Mouse (Mus musculus) kidney, adult 11 months (tissue): ENCODE data around the gene Polg2.
"Not testable (repeated sequence)": the region's sequence is repeated elsewhere in the genome, so short reads cannot be mapped to it uniquely, and the experiment has no call there.

ENCODE experiments used
- DNase-seq: peaks from one replicate; pipeline ENCODE4 v3.0.0; 2022

Gene Polg2

GRCm38 (mm10) chr11:106779388-106780088, at the start of gene Polg2:
TSS of gene Polg2 (minus strand) at chr11:106779537.
- peak; percentile 94 for DNase-seq

GRCm38 (mm10) chr11:106828079-106828478, 48.7 kb upstream of the Polg2 start:
- no peak for DNase-seq

- no peak for DNase-seq
These were observed 45.1 kb upstream of the Polg2 start for GRCm38 (mm10) chr11:106824403-106824802.

GRCm38 (mm10) chr11:106823741-106824140, 44.4 kb upstream of the Polg2 start:
- DNase-seq = no peak

DNA sequence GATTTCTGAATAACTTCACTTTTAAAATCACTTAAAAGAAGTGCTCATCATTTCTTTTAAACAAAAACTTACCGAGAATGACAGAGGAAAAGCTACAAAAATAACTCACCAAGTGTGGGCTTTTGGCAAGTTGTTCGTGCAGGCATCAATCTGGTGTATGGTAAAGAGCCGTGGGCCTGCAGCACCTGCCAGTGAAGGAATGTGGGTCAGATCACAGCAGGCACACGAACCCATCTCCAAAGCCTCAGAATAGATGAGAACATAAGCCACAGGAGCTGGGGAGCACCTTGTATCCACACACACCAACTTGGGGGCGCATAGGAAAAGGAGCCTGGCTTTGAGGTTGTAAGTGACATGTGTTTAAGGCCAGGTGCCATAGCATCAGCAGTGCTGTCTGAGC, 43.6 kb upstream of the Polg2 start:
- DNase-seq = no peak

DNA sequence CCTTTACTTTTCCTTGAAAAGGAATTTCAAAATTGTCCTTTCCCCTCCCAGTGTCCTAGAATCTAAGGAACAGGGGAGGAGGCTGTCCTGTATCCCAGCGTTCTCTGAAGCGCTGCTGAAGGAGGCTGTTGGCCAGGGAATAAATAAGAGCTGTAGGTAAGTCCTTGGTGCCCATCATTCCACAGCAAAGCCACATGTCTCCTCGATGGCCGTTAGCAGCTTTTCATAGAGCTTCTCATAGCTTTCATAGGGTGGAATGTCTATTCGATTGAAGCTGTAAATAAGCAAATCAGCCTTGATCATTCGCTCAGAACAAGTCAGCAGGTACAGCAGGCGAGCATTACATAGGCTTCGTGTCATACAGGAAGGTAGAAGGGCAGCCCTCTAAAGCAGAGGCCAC, 43.2 kb upstream of the Polg2 start:
- no peak for DNase-seq

GRCm38 (mm10) chr11:106821397-106821796, 42.1 kb upstream of the Polg2 start:
- DNase-seq = no peak

DNA sequence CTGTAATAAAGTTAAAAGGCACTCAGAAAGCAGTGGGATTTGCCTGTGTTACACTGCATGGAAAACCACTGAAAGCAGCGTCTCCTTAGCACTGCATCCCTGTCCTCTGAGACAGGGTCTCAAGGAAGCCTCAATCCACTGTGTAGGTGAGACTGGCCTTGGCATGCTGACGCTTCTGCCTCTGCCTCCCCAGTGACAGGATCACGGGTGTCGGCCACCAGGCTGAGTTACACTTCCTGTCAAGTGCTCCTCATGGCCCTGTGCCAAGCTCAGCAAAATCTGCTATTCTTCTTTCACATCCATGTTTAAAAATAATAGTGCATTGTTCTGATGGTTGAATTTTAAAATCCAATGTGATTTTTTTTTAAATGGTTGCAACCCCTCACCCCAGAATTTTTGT, 41.6 kb upstream of the Polg2 start:
- peak; percentile 65 for DNase-seq

DNA sequence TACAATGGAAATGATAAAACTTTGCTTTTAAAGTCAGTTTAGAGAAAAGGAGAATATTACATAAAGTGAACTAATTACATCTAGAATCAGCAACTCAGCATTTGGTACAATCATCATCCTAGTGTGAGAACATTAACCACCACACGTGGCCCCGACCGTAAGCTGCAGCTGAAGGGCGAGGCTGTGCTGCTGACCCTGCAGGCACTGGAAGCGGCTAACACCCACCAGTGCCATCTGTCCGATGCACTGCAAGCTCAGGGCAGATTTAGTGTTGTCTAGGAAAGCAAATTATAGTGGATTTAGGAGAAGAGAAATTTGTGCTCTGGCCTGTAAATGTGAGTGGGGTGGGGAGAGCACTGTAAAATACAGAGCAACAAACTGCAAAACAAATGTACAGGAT, 40.9 kb upstream of the Polg2 start:
- peak; percentile 20 for DNase-seq

DNA sequence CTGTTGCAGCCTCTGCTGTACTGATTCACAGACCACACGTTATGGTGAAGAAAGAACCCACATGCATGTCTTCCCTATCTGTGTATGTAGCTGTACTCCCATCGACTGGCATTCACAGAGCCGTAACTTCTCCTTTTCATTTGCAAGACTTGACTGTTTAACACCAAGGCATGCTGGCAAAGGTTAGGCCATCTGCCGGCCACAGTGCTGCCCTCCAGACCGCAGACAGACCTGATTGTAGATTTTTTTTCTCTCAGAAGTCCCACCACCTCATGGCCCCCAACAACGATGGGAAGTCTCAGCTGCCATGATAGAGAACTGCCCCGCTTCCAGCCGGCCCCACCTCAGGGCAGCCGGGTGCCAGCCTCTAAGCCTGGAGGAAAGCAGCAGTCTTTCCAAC, 40.3 kb upstream of the Polg2 start:
- no peak for DNase-seq

GRCm38 (mm10) chr11:106818341-106818740, 39.0 kb upstream of the Polg2 start:
- peak; percentile 33 for DNase-seq

GRCm38 (mm10) chr11:106817808-106818207, 38.5 kb upstream of the Polg2 start:
- DNase-seq = no peak

DNA sequence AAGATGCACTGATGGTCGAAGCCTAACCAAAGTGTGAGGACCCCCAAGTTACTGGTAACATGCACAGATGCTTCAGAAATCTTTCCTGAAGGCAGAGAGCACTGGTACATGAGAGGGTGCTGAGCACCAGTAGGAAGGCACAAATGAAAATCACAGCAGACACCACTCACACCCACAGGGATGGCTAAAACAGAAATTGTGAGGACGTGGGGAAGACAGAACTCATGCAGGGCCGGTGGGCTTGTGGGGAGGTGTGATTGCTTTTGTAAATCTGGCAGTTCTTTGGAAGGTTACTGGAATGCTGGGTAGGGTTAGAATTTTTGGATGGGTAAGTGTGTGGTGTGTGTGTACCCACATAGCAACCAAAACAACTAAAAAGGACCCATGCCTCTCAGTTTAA, 37.8 kb upstream of the Polg2 start:
- DNase-seq = no peak

DNA sequence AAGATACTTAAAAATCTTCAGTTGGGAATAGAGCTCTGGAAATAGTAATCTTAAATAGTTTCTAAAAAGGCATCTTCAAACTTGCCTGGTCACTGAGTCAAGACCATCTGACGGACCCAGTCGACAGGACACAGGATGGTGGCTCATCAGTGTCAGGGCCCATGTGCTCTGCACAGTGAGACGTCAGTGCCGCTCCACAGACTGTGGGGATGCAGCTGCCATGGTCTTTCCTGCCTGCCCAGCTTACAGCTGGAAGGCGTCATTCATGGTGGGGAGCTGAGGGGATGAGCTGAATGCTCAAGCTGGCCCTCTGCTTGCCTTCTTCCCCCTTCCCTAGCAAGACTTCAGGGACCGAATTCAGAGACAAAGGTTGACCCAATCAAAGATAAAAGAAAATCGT, 37.0 kb upstream of the Polg2 start:
- no peak for DNase-seq

- no peak for DNase-seq
These were observed 36.4 kb upstream of the Polg2 start for GRCm38 (mm10) chr11:106815761-106816160.

DNA sequence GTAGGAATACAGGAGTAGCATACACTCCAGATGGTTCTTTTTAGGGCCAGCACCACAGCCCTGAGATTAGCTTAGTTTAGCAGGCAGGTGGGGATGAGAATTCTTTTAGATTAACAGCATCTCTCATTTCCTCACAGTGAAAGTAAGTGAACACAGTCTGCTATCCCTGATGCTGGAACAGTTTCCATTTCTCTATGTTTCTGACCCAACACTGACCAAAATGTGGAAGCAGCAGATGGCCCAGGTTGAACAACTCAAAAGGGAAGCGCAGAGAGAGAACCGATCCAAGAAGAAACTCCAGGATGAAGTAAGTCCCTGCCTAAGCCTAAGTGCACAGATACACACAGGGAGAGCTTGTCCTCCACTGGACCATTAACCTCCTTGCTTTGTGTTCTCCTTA, 36.0 kb upstream of the Polg2 start:
- no peak for DNase-seq

GRCm38 (mm10) chr11:106814601-106815320, 35.4 kb upstream of the Polg2 start:
- DNase-seq = peak; percentile 79

DNA sequence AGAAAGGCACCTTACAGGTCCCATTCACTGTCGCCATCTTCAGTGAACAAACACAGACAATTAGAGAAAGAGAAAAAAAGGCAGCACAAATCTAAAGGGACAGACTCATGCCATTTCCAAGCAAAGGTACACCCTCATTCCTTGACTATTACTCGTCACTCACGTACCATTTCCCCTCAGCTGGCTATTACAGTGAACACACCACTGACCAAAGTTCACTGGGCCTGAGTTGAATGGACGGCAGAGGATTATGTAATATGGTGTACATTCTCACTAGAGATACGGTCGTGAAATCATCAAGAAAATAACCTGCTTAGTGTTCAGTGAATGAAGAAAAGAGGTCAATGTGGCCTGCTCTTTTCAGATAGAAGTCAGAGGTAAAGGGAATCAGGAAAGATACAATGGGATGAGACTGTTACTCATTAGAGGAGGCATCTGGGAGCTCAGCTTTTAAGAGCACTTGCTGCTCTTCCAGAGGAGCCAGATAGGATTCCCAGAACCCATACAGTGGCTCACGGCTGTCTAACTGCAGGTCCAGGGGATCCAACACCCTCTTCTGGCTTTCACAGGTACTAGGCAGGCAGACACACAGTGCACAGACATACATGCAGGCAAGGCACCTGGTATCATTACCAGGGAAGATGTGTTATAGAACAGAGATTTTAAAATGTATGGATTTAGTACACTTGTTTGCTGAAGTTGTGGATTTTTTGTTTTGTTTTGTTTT, 33.2 kb upstream of the Polg2 start:
- DNase-seq = peak; percentile 35

- DNase-seq = not testable (repeated sequence)
These were observed 28.1 kb upstream of the Polg2 start for GRCm38 (mm10) chr11:106807442-106807841.

- DNase-seq = no peak
These were observed 22.8 kb upstream of the Polg2 start for GRCm38 (mm10) chr11:106802069-106802627.

- no peak for DNase-seq
These were observed 16.3 kb upstream of the Polg2 start for GRCm38 (mm10) chr11:106795679-106796078.

- DNase-seq = no peak
These were observed 14.5 kb upstream of the Polg2 start for GRCm38 (mm10) chr11:106793846-106794245.

- DNase-seq = no peak
These were observed 10.3 kb upstream of the Polg2 start for GRCm38 (mm10) chr11:106789649-106790048.
